Mouse (Mus musculus) T-helper 2 cell (primary cell): ENCODE measurements around the gene Pusl1.

ENCODE experiments used
- in situ Hi-C: fragments of 300-600 bp; cut with MboI, MseI; formaldehyde crosslinking; loops from one replicate; pipeline ENCODE4 v1.15.1; 2025; ENCODE audit warnings: high pct_unique_total_duplicates

Pusl1 gene

GRCm38 (mm10) chr4:155891551-155892001 is at the start of gene Pusl1, which contains the start of gene Acap3:
Gene Pusl1, minus strand, starts transcription at chr4:155891781.
Gene Acap3, plus strand, starts transcription at chr4:155891822.
- in situ Hi-C loops, result no loop called here

DNA sequence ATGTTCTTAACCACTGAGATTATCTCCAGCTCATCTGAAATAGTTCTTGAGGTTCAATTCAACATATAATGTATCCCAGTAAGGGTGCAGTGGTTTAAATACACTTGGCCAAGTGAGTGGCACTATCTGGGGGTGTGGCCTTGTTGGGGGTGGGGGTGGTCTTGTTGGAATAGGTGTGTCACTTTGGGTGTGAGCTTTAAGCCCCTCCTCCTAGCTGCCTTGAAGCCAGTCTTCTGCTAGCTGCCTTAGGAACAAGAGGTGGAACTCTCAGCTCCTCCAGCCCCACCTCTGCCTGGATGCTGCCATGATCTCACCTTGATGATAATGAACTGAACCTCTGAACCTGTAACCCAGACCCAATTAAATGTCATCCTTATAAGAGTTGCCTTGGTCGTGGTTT is 40.5 kb upstream of the Pusl1 start:
- in situ Hi-C loops, result no loop called here

- in situ Hi-C loops, result loop anchor here (5.0 to 10.0 kb wide), 2 partner anchors 64 to 316 kb away; no protein-coding TSS in a partner anchor
These were observed 17.2 kb upstream of the Pusl1 start for GRCm38 (mm10) chr4:155908751-155909150.

DNA sequence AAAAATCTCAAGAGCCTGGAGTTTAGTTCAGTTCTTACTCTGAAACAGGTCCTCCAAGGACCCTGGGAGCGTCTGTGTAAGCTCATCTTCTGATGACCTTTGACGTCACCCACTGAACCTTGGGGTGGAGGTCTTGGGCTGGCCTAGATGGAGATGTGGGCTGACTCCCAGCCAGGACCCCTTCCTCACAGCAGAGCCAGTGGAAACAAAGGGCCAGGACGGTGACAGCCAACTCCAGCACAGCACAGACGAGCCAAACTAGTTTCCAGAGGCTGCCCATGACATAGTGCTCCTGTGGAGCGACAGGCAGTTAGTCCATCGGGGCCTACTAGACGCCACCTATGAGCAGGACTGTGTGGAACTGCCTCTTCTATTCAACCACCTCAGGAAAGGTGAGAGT is 16.7 kb upstream of the Pusl1 start:
- in situ Hi-C loops, result loop anchor here (5.0 to 10.0 kb wide), 2 partner anchors 64 to 317 kb away; no protein-coding TSS in a partner anchor

DNA sequence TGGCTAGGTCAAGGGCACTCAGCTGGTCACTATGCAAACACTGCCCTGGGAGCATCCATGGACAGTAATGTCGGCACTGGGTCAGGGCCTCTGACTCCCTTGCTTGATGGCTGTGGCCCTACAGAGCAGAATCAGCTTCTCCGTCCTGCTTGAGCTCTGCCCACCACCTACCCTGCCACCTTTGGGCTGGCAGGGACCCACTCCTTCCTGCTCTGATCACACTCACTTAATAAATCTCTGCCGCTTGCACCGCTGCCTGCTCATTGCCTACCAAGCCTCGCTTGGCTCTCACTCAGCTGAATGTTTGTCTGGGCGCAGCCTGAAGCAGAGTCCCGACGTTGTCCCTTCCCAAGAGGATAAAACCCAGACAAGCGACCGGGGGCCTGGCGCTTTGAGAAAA is 15.4 kb upstream of the Pusl1 start:
- in situ Hi-C loops, result loop anchor here (5.0 to 10.0 kb wide), 2 partner anchors 65 to 318 kb away; no protein-coding TSS in a partner anchor

GRCm38 (mm10) chr4:155906125-155906524 is 14.5 kb upstream of the Pusl1 start:
- in situ Hi-C loops, result loop anchor here (5.0 to 10.0 kb wide), 2 partner anchors 66 to 319 kb away; no protein-coding TSS in a partner anchor

- in situ Hi-C loops, result loop anchor here (5.0 to 10.0 kb wide), 2 partner anchors 67 to 319 kb away; no protein-coding TSS in a partner anchor
These were observed 14.1 kb upstream of the Pusl1 start for GRCm38 (mm10) chr4:155905634-155906033.

GRCm38 (mm10) chr4:155904318-155905102 is 12.9 kb upstream of the Pusl1 start:
- in situ Hi-C loops, result loop anchor here (5.0 to 10.0 kb wide), 2 partner anchors 68 to 320 kb away; no protein-coding TSS in a partner anchor

GRCm38 (mm10) chr4:155903246-155903645 is 11.7 kb upstream of the Pusl1 start:
- in situ Hi-C loops, result loop anchor here (10.0 kb wide), 1 partner anchor 322 kb away; no protein-coding TSS in a partner anchor

DNA sequence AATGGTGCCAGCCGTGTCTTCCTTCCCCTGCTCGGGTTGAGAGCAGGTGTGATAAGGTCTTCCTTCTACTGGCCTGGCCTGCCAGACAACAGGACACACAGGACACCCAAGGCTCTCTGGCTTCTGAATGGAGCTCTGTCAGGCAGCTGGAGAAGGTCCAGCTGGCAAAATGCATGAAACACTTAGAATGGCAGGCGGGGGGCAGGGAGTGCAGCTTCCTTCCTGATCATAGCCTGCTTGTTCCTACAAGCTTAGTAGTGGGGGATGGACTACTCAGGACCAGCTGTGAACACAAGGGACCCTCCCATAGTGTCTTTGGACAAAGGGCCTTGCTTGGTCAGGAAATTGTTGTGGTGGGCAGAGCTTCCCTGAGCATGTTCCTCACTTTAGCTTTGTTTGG is 9.6 kb upstream of the Pusl1 start:
- in situ Hi-C loops, result loop anchor here (10.0 kb wide), 1 partner anchor 324 kb away; no protein-coding TSS in a partner anchor

GRCm38 (mm10) chr4:155899355-155899754 is 7.8 kb upstream of the Pusl1 start:
- in situ Hi-C loops, result loop anchor here (5.0 kb wide), 1 partner anchor 42 kb away; no protein-coding TSS in a partner anchor

GRCm38 (mm10) chr4:155898318-155898717 is 6.7 kb upstream of the Pusl1 start:
- in situ Hi-C loops, result loop anchor here (5.0 kb wide), 1 partner anchor 41 kb away; no protein-coding TSS in a partner anchor

GRCm38 (mm10) chr4:155896461-155896860 is 4.9 kb upstream of the Pusl1 start:
- in situ Hi-C loops, result loop anchor here (5.0 kb wide), 1 partner anchor 39 kb away; no protein-coding TSS in a partner anchor

GRCm38 (mm10) chr4:155895826-155896225 is 4.2 kb upstream of the Pusl1 start:
- in situ Hi-C loops, result loop anchor here (5.0 kb wide), 1 partner anchor 39 kb away; no protein-coding TSS in a partner anchor

DNA sequence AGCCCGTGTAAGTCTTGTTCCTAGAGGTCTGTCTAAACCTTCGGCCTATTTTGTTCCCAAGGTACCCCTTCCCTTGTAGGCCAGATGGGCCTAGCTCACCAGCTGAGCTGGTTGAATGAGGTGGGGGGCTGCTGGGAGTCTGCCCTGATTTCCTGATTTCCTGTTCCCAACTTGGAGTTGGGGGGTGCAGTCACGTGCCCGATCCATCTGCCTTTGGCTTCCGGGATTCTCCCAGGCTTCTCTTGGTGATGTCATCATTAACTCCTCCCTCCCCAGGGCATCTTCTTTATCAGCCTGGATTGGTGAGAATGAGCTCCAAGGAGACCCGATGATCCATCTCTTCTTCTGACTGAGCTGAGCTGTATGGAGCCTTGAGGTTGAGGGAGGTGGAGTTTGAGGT is 3.6 kb upstream of the Pusl1 start:
- in situ Hi-C loops, result loop anchor here (5.0 kb wide), 1 partner anchor 38 kb away; no protein-coding TSS in a partner anchor

- in situ Hi-C loops, result no loop called here
These were observed 2.8 kb upstream of the Pusl1 start for GRCm38 (mm10) chr4:155894311-155894881.

GRCm38 (mm10) chr4:155893212-155893690 is 1.7 kb upstream of the Pusl1 start:
- in situ Hi-C loops, result no loop called here

GRCm38 (mm10) chr4:155892438-155893211 is 1.0 kb upstream of the Pusl1 start:
- in situ Hi-C loops, result no loop called here

- in situ Hi-C loops, result no loop called here
These were observed 436 bp upstream of the Pusl1 start for GRCm38 (mm10) chr4:155892017-155892416.

DNA sequence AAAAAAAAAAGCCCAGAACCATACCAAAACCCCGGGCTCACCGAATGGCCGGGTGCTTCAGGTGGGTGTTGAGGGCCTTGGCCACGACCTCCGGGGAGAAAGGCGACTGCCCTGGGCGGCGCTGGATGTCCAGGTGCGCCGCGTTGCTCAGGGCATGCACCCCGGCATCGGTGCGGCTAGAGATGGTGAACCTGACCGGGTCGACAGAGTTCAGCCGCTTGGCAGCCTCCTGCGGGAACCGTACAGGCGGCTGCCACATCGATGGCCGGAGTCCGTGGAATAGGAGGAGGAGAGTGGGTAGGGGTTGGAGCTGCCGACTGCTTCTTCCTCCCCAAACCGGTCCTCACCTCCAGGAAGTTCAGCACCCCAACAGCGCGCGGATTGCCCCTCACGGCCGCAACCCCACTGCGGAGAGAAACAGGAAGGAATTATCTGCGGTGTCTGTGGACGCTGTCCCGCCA is 540 bp downstream of the Pusl1 start:
- in situ Hi-C loops, result no loop called here

- in situ Hi-C loops, result no loop called here
These were observed 2.3 kb downstream of the Pusl1 start for GRCm38 (mm10) chr4:155889316-155889715.
